Mouse (Mus musculus): ENCODE measurements around the gene Whrn. TPM values are rescaled to one million over a fixed set of nuclear protein-coding genes. Genes with fewer than 3 reads are reported as not detected.

Gene Whrn
- polyA plus RNA-seq, 1 experiment from 2014 or later = 5.9 TPM

DNA sequence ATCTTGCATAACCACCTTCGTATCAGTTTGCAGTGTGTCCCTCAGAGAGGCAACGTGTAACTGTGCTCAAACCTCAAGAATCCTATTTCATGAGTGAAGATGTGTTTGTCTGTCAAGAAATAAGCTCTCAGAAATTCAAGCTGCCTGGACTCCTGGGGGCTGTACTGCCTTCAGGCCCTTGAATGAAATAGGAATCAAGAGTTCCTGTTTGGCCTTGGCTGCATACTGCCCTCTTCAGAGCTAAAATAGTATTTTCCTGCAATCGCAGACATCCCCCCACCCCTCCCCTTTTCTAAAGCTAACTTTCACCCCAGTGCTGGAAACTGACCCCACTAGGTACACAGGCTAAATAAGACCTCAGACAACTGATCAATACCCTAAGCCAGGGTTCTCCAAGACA lies 2.6 kb upstream of the Whrn start:
- peak; percentile 35 for DNase-seq (ENCODE audit: low spot score)

DNA sequence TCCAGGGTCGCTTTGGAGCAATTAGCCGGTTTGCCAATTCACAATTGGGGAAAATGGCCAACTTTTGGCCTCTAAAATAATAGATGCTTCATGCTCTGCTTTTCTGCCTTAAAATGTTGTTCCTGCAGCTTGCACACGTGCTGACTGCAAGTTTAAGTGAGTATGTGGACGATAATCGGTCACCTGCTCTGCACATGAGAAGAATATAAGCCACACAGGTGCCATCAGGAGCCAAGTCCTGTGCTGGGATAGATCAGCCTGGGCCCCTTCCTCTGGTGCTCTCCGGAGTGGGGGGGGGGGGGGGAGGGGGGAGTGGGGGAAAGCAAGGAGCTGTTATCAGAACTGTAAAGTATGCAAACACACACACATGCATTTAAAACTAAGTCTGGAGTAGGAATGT lies 521 bp upstream of the Whrn start:
- H3K27ac ChIP-seq (ENCODE audit: low read depth, low read length) = no peak overlapping the region
- H3K4me3 ChIP-seq (ENCODE audit: low read depth, low read length) = peak overlapping the region; percentile 73
- no peaks in the 10 kb centered on the region for H3K9me3 ChIP-seq (ENCODE audit: control insufficient read depth, low read length)
- H3K4me2 ChIP-seq (replicated peaks; ENCODE audit: low read depth, low read length) = peak overlapping the region; percentile 90
- peaks cover 2% of the 10 kb centered on the region; the same call in 1 of the 2 replicates for H3K4me1 ChIP-seq (replicated peaks; ENCODE audit: control insufficient read depth, insufficient read depth, low read length)
- no peaks in the 10 kb centered on the region for H3K36me3 ChIP-seq (ENCODE audit: control insufficient read depth, insufficient read depth, low read length)
- ATAC-seq (ENCODE audit: low FRiP score) (peak; percentile 58), DNase-seq (ENCODE audit: low spot score) (no peak)
- 0 out of 2 replicates have a peak, but pooled peaks cover 3% of the 10 kb centered on the region for H3K27me3 ChIP-seq (ENCODE audit: control insufficient read depth, insufficient read depth, low read length)
- WGBS = 15% methylated on average over 5 of the region's 6 CpGs
- peak overlapping the region; percentile 69; the same call in 1 of the 2 replicates for H3K9ac ChIP-seq (ENCODE audit: low read depth, low read length)

More for the DNA sequence above, 2.6 kb upstream of the Whrn start:
- H3K4me3 ChIP-seq (ENCODE audit: low read depth, low read length) = no peak overlapping the region
- H3K27me3 ChIP-seq (ENCODE audit: control insufficient read depth, insufficient read depth, low read length) = 0 out of 2 replicates have a peak, but pooled peaks cover 3% of the 10 kb centered on the region
- 35% methylated on average over 3 of the region's 3 CpGs for WGBS
- no peaks in the 10 kb centered on the region for H3K36me3 ChIP-seq (ENCODE audit: control insufficient read depth, insufficient read depth, low read length)
- no peaks in the 10 kb centered on the region for H3K9me3 ChIP-seq (ENCODE audit: control insufficient read depth, low read length)
- no peaks in the 10 kb centered on the region; the same call in 1 of the 2 replicates for H3K4me1 ChIP-seq (replicated peaks; ENCODE audit: control insufficient read depth, insufficient read depth, low read length)
- no peak overlapping the region for H3K4me2 ChIP-seq (replicated peaks; ENCODE audit: low read depth, low read length)
- no peak overlapping the region for H3K9ac ChIP-seq (ENCODE audit: low read depth, low read length)
- no peak for ATAC-seq (ENCODE audit: low FRiP score)
- no peak overlapping the region for H3K27ac ChIP-seq (ENCODE audit: low read depth, low read length)

DNA sequence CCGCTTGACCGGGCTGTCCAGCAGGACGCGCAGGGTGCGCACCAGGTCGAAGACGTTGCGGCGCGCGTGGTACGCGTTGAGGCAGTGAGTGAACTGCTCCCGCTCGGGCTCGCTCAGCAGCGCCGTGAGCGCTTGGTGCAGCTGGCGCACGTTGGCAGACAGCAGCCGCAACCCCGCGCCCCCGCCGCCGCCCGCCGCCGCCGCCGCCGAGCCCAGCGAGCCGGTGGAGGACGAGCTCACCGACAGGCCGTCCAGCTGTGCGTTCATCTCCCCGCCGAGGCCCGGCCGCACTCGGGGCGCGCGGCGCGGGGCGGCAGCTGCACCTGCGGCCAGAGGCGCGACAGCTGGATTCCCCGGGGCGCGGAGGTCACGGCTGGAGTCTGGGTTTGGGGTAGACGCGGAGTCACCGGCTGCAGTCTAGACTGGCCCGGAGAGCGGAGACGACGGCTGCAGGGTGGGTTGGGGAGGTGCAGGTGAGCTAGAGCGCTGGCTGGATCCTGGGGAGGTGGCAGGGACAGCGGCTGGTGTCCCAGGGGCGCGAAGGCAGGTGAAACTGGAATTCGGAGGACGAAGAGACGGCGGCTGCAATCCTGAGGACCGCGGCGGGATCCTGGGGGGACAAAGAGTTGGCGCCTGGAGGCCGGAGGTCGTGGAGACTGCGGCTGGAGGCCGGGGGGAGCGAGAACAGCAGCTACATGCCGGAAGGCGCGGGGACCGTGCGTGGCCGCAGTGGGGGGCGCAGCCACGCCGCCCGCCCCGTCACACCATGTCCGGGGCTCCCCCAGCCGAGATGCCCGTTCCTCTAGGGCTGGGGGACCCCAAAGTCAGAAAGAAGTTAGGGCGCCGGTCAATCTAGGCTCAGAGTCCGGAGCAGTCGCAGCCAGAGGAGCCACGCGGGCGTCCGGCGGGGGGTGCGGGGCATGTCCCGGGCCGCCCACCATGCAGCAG lies 550 bp downstream of the Whrn start:
- WGBS = under 1% methylated on average over 58 of the region's 107 CpGs
- H3K27ac ChIP-seq (ENCODE audit: low read depth, low read length) = no peak overlapping the region; the same call in 1 of the 2 replicates
- peaks cover 2% of the 10 kb centered on the region; the same call in 1 of the 2 replicates for H3K4me1 ChIP-seq (replicated peaks; ENCODE audit: control insufficient read depth, insufficient read depth, low read length)

DNA sequence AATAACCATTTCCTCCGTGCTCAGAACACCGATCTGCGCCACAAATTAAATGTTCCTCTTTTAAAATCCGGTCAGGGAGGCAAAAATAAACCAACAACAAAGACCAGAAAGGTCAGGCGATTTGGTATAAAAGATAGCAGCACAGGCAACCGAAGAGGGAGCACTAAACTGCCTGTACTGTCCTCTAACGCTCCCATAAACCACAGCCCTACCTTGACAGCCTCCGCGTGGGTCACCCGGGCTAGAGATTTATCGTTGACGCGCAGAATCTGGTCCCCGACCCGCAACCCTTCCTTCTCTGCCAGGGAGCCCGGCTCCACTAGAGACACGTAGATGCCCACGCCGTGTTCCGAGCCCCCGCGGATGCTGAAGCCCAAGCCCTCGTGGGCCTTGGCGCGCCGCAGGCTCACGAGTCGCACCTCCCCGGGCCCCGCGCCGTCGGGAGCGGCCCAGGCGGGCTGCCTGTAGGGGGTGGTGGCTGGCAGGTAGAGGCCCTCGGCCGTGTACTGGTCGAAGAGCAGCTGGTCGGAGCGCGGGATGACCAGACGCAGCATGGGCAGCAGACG lies 1.3 kb downstream of the Whrn start:
- Histone ChIP-seq H3K27me3 (ENCODE audit: control insufficient read depth, insufficient read depth, low read length) (0 out of 2 replicates have a peak, but pooled peaks cover 3% of the 10 kb centered on the region), H3K9me3 (ENCODE audit: control insufficient read depth, low read length) (no peaks in the 10 kb centered on the region), H3K4me1 (replicated peaks; ENCODE audit: control insufficient read depth, insufficient read depth, low read length) (peaks cover 2% of the 10 kb centered on the region; the same call in 1 of the 2 replicates), H3K4me2 (replicated peaks; ENCODE audit: low read depth, low read length) (peak overlapping the region; percentile 90), H3K9ac (ENCODE audit: low read depth, low read length) (peak overlapping the region; percentile 69), H3K27ac (ENCODE audit: low read depth, low read length) (no peak overlapping the region), H3K4me3 (ENCODE audit: low read depth, low read length) (peak overlapping the region; percentile 73), H3K36me3 (ENCODE audit: control insufficient read depth, insufficient read depth, low read length) (no peaks in the 10 kb centered on the region)
- ATAC-seq (ENCODE audit: low FRiP score) (peak; percentile 34), DNase-seq (ENCODE audit: low spot score) (no peak)
- WGBS = 4% methylated on average over 43 of the region's 43 CpGs

More for the DNA sequence above, 550 bp downstream of the Whrn start:
- Histone ChIP-seq H3K4me3 (ENCODE audit: low read depth, low read length) (peak overlapping the region; percentile 73), H3K9me3 (ENCODE audit: control insufficient read depth, low read length) (no peaks in the 10 kb centered on the region), H3K4me2 (replicated peaks; ENCODE audit: low read depth, low read length) (peak overlapping the region; percentile 90), H3K36me3 (ENCODE audit: control insufficient read depth, insufficient read depth, low read length) (no peaks in the 10 kb centered on the region), H3K9ac (ENCODE audit: low read depth, low read length) (peak overlapping the region; percentile 69), H3K27me3 (ENCODE audit: control insufficient read depth, insufficient read depth, low read length) (0 out of 2 replicates have a peak, but pooled peaks cover 3% of the 10 kb centered on the region)
- DNase-seq (ENCODE audit: low spot score) (peak; percentile 72), ATAC-seq (ENCODE audit: low FRiP score) (peak; percentile 73)

DNA sequence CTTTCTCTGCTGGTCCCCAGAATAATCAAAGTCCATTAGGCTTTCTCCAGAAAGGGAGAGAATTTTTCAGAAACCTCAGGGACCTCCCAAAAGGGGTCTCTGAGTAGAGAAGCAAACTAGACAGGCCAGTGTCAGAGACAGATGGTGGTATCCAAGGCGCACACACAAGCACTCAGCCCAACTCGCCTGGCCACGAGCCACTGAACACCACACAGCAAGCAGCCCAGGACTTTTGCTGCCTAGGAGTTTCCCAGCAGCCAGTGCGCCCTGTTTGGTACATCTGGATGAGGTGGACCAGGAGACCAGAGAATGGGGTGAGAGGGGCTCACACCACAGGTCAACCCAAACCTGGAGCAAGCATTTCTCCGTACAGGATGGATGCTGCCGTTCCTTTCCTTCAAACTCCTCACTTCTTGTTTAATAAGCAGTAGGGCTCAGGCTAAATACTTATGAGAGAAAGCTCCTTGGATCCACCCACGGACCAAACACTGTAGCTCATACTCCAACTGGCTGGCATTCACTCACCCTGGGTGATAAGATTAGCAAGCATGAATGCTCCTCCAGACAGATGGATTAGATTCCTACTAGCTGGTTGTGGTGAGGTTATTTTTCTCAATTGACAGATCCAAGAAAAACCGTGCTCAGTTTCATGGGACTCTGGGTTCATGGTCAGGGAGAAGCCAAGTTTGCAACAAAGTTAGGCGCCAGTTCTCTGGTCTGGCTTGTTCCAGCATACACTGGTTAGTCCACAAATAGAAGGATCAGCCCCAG lies 2.3 kb downstream of the Whrn start:
- Histone ChIP-seq H3K4me1 (replicated peaks; ENCODE audit: control insufficient read depth, insufficient read depth, low read length) (peaks cover 2% of the 10 kb centered on the region; the same call in 1 of the 2 replicates), H3K4me3 (ENCODE audit: low read depth, low read length) (no peak overlapping the region), H3K36me3 (ENCODE audit: control insufficient read depth, insufficient read depth, low read length) (no peaks in the 10 kb centered on the region), H3K27ac (ENCODE audit: low read depth, low read length) (no peak overlapping the region), H3K9me3 (ENCODE audit: control insufficient read depth, low read length) (no peaks in the 10 kb centered on the region), H3K9ac (ENCODE audit: low read depth, low read length) (no peak overlapping the region), H3K27me3 (ENCODE audit: control insufficient read depth, insufficient read depth, low read length) (0 out of 2 replicates have a peak, but pooled peaks cover 3% of the 10 kb centered on the region), H3K4me2 (replicated peaks; ENCODE audit: low read depth, low read length) (peak overlapping the region; percentile 90)
- DNase-seq (ENCODE audit: low spot score) (peak; percentile 38), ATAC-seq (ENCODE audit: low FRiP score) (no peak)
- 42% methylated on average over 9 of the region's 9 CpGs for WGBS

DNA sequence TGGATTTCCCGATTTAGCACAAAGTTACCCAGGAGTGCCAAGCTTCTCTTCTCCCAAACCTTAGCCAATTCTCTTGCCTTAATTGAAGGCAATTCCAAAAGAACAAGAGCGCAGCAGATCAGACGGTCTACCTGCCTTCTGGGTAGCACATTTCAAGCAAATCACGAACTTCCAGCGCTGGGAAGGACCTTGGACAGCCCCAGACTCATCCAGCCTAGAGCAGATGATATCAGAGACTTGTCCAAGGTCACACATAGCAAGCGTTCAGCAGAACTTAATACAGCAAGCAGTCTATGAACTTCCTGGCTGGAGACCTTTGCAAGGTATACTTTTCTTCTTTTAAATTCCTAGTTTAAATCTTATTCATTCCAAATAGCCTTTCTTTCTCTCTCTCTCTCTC lies 4.3 kb downstream of the Whrn start:
- Histone ChIP-seq H3K4me3 (ENCODE audit: low read depth, low read length) (no peak overlapping the region), H3K4me2 (replicated peaks; ENCODE audit: low read depth, low read length) (no peak overlapping the region), H3K9ac (ENCODE audit: low read depth, low read length) (no peak overlapping the region), H3K4me1 (replicated peaks; ENCODE audit: control insufficient read depth, insufficient read depth, low read length) (peaks cover 4% of the 10 kb centered on the region), H3K27ac (ENCODE audit: low read depth, low read length) (no peak overlapping the region), H3K36me3 (ENCODE audit: control insufficient read depth, insufficient read depth, low read length) (no peaks in the 10 kb centered on the region), H3K9me3 (ENCODE audit: control insufficient read depth, low read length) (no peaks in the 10 kb centered on the region), H3K27me3 (ENCODE audit: control insufficient read depth, insufficient read depth, low read length) (0 out of 2 replicates have a peak, but pooled peaks cover 3% of the 10 kb centered on the region)
- 79% methylated on average over 6 of the region's 6 CpGs for WGBS
- no peak for ATAC-seq (ENCODE audit: low FRiP score)
- DNase-seq (ENCODE audit: low spot score) = no peak

DNA sequence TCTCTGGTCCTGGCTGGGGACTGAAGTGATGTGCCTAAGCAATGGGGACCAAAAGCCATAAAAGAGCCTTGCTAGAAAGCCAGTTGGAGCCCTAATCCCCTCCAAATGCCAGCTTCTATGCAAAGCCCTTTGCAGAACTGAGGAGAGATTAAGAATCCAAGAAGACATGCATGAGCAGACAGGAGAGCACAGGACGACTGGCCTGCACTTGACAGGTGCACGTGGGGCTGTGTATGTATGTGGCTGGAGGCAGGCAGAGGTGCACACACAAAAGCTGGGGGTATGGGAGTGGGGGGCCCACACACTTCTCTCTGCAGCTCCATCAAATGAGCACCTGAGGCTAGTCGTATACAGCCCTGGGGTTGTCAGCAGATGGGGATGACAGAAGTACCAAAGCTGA lies 5.6 kb downstream of the Whrn start:
- Histone ChIP-seq H3K9me3 (ENCODE audit: control insufficient read depth, low read length) (no peaks in the 10 kb centered on the region), H3K9ac (ENCODE audit: low read depth, low read length) (no peak overlapping the region), H3K36me3 (ENCODE audit: control insufficient read depth, insufficient read depth, low read length) (no peaks in the 10 kb centered on the region), H3K27me3 (ENCODE audit: control insufficient read depth, insufficient read depth, low read length) (0 out of 2 replicates have a peak, but pooled peaks cover 1% of the 10 kb centered on the region), H3K27ac (ENCODE audit: low read depth, low read length) (no peak overlapping the region), H3K4me1 (replicated peaks; ENCODE audit: control insufficient read depth, insufficient read depth, low read length) (peaks cover 4% of the 10 kb centered on the region), H3K4me3 (ENCODE audit: low read depth, low read length) (no peak overlapping the region), H3K4me2 (replicated peaks; ENCODE audit: low read depth, low read length) (no peak overlapping the region)
- no peak for DNase-seq (ENCODE audit: low spot score)
- no peak for ATAC-seq (ENCODE audit: low FRiP score)
- 62% methylated on average over 3 of the region's 3 CpGs for WGBS

DNA sequence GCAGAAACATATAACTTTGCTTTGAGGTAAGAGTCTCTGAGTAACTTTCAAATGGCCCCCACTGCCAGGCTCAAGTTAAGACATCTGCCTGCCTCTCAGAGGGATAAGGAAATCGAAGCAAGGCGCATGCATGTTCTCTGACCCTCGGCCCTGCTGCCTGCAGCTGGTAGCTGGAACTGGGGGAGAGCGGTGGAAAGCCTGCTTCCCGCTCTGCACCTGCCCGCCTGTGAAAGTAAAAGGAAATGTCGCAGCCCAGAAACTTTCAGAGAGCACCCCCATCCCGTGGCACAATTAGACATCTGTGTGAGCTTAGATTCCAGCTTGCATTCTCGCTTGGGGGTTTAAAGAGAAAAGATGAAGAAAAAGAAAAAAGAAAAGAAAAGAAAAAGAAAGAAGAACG lies 6.1 kb downstream of the Whrn start:
- 83% methylated on average over 10 of the region's 10 CpGs for WGBS
- H3K9me3 ChIP-seq (ENCODE audit: control insufficient read depth, low read length) = no peaks in the 10 kb centered on the region
- no peak overlapping the region for H3K4me3 ChIP-seq (ENCODE audit: low read depth, low read length)
- H3K9ac ChIP-seq (ENCODE audit: low read depth, low read length) = no peak overlapping the region
- peaks cover 4% of the 10 kb centered on the region for H3K4me1 ChIP-seq (replicated peaks; ENCODE audit: control insufficient read depth, insufficient read depth, low read length)
- no peaks in the 10 kb centered on the region for H3K36me3 ChIP-seq (ENCODE audit: control insufficient read depth, insufficient read depth, low read length)
- ATAC-seq (ENCODE audit: low FRiP score) = no peak
- no peak overlapping the region for H3K27ac ChIP-seq (ENCODE audit: low read depth, low read length)
- no peak for DNase-seq (ENCODE audit: low spot score)
- no peaks in the 10 kb centered on the region for H3K27me3 ChIP-seq (ENCODE audit: control insufficient read depth, insufficient read depth, low read length)
- H3K4me2 ChIP-seq (replicated peaks; ENCODE audit: low read depth, low read length) = no peak overlapping the region
